Mouse (Mus musculus): ENCODE data around the gene Zfp786.
"Not testable (repeated sequence)": the region's sequence is repeated elsewhere in the genome, so short reads cannot be mapped to it uniquely, and the experiment has no call there.

Zfp786 gene

DNA sequence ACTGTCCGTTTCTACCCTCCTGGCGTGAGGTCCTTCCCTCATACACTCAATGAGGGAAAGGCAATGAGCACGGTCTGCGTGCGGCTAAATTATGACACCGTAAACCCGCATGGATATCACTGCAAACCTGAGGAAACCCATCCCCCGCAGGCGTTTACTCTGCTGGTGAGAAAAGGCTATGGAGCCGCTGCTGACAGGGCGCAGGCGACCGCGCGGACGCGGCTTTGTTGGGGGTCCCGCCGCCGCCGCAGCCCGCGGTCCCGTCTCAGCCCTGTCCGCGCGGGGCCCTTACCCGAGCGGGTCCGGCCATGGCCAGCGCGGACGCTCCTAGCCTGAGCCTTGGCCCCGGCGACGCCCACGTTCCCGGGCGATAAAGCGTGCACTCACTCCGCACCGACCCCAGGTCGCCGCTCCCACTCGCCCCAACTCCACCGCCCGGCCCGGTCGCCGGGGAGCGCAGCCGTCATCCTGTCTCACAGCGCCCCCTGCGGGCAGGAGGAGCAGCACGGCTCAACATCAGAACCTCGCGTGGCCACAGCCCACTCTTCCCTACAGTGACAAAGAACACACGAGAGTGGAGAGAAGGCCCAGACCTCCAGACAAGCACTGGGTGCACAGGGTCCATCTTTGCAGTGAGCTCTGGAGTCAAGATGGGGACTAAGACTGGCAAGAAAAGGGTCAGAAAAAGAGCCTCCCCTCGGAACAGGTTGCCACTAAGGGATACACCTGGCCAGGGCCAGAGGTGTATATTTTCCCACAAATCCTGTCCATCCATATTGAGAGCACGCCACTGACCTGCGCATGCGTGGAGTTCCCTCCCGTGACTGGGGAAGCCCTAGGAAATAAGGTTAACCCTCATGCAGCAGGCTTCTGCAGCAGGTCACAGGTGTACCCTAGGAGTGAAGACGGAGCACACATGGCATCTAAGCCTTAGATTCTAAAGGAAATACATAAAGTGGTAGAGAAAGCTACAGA lies at the start of gene Zfp786:
TSS of gene Zfp786 (minus strand) at position 764 of the 975 bp plus-strand sequence.
- peak; percentile 87 for DNase-seq (ENCODE audit: low spot score)

DNA sequence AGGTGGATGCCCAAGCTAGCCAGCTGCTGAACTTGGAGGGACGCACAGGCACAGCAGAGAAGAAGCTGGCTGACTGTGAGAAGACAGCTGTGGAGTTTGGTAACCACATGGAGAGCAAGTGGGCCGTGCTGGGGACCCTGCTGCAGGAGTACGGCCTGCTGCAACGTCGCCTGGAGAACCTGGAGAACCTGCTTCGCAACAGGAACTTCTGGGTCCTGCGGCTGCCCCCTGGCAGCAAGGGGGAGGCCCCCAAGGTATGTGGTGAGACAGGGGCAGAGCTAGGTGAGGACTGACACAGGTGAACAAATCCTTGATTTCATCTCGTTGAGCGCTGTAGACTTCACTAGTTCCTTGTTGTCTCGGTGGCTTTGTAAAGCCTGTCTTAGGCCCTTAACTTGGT lies 49.5 kb upstream of the Zfp786 start:
- no peak for DNase-seq (ENCODE audit: low spot score)

- no peak for DNase-seq (ENCODE audit: low spot score)
Measured at GRCm38 (mm10) chr6:47879049-47879716, 48.5 kb upstream of the Zfp786 start.

DNA sequence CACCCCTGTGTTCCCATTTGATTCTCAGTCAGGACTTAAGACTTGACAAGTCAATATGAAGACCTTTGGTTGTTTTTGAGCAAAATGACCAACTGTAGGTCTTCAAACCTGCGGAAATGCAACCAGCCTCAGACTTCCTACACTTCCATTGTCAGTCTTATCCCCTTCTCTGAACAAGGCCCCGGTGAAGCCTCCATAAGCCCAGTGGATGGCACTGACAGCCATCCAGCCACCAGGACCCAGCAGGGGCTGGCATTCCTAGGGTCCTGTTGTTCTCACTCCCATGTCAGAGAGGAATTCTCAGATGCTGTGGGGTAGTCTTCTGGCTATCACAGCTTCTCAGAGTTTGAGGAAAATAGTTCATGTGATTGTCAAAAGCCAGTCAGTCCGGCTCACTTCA lies 47.9 kb upstream of the Zfp786 start:
- no peak for DNase-seq (ENCODE audit: low spot score)

GRCm38 (mm10) chr6:47878133-47878514 lies 47.5 kb upstream of the Zfp786 start:
- peak; percentile 51 for DNase-seq (ENCODE audit: low spot score)

DNA sequence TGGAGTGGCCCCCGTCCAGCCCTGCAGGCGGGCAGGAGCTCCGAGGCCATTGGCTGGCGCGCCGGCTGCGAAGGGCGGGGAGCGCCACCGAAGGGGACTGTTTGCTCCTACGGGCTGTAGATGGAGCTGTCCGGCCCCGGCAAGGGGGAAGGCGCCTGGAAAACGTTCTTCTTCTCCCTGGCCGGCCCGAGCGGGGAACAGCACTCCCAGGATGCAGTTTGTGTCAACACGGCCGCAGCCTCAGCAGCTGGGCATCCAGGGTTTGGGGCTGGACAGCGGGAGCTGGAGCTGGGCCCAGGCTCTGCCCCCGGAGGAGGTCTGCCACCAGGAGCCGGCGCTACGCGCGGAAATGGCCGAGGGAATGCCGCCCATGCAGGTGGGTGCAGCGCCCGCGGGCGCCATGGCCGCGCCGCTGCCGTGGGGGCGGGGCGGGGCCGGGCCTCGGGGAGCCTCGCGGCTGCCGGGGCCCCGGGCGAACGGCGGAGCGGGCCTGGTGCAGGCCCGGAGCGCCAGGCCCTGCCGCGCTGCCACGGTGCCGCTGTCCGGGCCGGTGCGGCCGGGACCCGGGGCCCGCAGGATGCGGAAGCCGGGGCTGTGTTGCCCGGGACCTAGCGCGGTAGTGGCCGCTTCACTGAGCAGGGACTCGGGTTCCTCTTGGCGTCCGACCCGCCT lies 46.9 kb upstream of the Zfp786 start:
- peak; percentile 93 for DNase-seq (ENCODE audit: low spot score)

GRCm38 (mm10) chr6:47877058-47877457 lies 46.4 kb upstream of the Zfp786 start, which contains the start of gene Zfp282:
Zfp282 (plus strand) TSS chr6:47877204.
- no peak for DNase-seq (ENCODE audit: low spot score)

- DNase-seq (ENCODE audit: low spot score): no peak
Measured at GRCm38 (mm10) chr6:47872266-47872665, 41.6 kb upstream of the Zfp786 start.

DNA sequence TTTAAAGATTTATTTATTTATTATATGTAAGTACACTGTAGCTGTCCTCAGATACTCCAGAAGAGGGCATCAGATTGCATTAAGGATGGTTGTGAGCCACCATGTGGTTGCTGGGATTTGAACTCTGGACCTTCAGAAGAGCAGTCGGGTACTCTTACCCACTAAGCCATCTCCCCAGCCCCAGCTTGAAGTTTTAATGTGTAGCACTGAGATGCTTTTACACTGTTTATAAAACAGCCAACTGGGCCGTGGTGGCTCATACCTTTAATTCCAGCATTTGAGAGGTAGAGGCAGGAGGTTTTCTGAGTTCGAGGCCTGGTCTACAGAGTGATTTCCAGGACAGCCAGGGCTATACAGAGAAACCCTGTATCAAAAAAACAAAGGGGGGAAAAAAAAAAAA lies 27.1 kb upstream of the Zfp786 start:
- not testable (repeated sequence) for DNase-seq (ENCODE audit: low spot score)

DNA sequence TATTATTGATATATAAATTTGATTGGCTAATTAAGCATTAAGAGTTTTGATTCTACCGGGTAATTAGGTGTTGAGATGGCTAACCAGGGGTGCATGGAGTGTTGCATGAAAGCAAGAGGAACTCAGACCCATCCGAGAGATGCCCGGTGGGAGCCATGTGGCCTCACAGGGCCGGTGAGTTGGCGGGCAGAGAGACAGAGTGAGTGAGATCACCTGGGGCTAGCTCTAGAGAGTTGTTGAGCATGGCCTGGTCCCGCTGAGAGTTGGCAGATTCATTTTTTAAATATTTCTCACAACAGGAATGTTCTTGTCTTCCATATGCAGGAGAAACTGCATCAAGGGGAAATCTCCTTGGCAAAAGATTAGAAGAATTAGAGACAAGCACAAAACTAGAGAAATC lies 26.6 kb upstream of the Zfp786 start:
- no peak for DNase-seq (ENCODE audit: low spot score)

GRCm38 (mm10) chr6:47845779-47846178 lies 15.1 kb upstream of the Zfp786 start:
- DNase-seq (ENCODE audit: low spot score): no peak

- no peak for DNase-seq (ENCODE audit: low spot score)
Measured at GRCm38 (mm10) chr6:47842337-47842736, 11.7 kb upstream of the Zfp786 start.

- no peak for DNase-seq (ENCODE audit: low spot score)
Measured at GRCm38 (mm10) chr6:47841831-47842230, 11.2 kb upstream of the Zfp786 start.

GRCm38 (mm10) chr6:47841077-47841476 lies 10.4 kb upstream of the Zfp786 start:
- no peak for DNase-seq (ENCODE audit: low spot score)

GRCm38 (mm10) chr6:47837630-47838029 lies 7.0 kb upstream of the Zfp786 start:
- peak; percentile 52 for DNase-seq (ENCODE audit: low spot score)

- DNase-seq (ENCODE audit: low spot score): peak; percentile 58
Measured at GRCm38 (mm10) chr6:47835984-47836521, 5.4 kb upstream of the Zfp786 start.

DNA sequence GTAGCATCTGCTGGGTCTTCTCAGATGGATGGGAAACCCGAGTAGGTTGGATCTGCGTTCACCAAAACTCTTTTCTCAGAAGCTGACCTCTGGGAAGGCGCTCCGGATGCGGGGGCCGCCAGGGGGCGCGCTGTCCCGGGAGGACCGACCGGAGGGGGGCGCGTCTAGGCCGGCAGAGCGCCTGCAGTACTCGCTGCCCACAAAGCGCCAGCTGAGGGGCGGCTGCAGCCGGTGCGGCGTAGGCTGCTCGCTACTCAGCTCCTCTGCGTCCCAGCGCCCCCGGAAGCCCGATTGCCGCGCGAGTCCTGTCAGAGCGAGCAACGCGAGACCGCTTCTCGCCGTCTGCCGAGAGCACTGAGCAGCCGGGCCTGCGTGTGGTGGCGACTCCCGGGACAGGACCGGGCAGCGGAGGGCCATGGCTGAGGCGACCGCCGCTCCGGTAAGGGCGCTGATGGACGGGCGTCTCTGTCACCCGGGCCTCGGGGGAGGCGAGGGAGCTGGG lies 4.9 kb upstream of the Zfp786 start, which contains the start of gene Zfp398:
TSS of gene Zfp398 (plus strand) at position 180 of the 502 bp plus-strand sequence.
- peak; percentile 94 for DNase-seq (ENCODE audit: low spot score)

DNA sequence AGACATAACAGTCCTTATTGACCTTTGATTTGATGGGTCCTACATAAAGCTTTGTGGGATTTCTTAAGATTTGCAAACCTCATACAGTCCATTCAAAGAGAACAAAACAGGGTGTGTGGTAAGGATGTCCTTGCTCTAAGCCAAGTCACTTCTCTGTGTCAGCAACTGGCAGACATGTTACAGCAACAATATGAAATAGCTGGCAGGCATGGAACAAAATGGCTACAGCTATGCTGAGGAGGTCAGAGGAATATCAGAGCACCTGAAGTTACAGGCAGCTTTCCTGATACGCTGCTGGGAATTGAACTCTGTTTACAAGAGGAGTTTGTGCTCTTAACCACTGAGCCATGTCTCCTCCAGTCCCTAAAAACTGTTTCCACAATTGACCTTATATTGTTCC lies 1.6 kb upstream of the Zfp786 start:
- no peak for DNase-seq (ENCODE audit: low spot score)

- DNase-seq (ENCODE audit: low spot score): peak; percentile 85
Measured at GRCm38 (mm10) chr6:47828950-47829349, 1.7 kb downstream of the Zfp786 start.

- no peak for DNase-seq (ENCODE audit: low spot score)
Measured at GRCm38 (mm10) chr6:47827462-47827861, 3.2 kb downstream of the Zfp786 start.

DNA sequence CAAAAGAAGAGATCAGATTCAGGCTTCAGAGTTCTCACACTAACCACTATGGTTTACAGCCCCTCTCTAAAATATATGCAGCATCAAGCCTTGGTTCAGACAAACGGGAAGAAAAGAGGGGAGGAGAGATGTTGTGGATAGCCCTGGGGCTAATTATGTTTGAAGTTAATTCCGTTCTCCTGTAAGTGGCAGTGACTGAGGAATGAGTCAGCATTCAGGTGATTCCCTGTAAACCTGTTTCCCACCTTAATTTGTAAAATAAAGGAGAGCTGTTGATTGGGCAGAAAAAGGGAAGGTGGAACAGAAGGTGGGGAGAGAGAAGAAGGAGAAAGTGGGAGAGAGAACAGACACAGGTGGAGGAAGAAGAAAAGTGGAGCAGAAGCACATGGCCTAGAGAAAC lies 6.4 kb downstream of the Zfp786 start:
- DNase-seq (ENCODE audit: low spot score): no peak

- no peak for DNase-seq (ENCODE audit: low spot score)
Measured at GRCm38 (mm10) chr6:47821776-47822175, 8.9 kb downstream of the Zfp786 start.

All from adipocyte (in vitro differentiated cells).